Mouse (Mus musculus): ENCODE measurements around the gene Smoc1.

Gene Smoc1

GRCm38 (mm10) chr12:81024993-81025392 lies 1.6 kb upstream of the Smoc1 start:
- DNase-seq (ENCODE audit: low read depth) = no peak

GRCm38 (mm10) chr12:81026995-81027942 lies 661 bp downstream of the Smoc1 start:
- DNase-seq (ENCODE audit: low read depth) = no peak

- no peak for DNase-seq (ENCODE audit: low read depth)
Observed at GRCm38 (mm10) chr12:81028291-81028920, 1.8 kb downstream of the Smoc1 start.

GRCm38 (mm10) chr12:81029731-81030130 lies 3.1 kb downstream of the Smoc1 start:
- no peak for DNase-seq (ENCODE audit: low read depth)

GRCm38 (mm10) chr12:81031579-81031978 lies 5.0 kb downstream of the Smoc1 start:
- no peak for DNase-seq (ENCODE audit: low read depth)

- DNase-seq (ENCODE audit: low read depth) = no peak
Observed at GRCm38 (mm10) chr12:81033389-81034041, 6.9 kb downstream of the Smoc1 start.

GRCm38 (mm10) chr12:81034042-81034417 lies 7.4 kb downstream of the Smoc1 start:
- DNase-seq (ENCODE audit: low read depth) = no peak

GRCm38 (mm10) chr12:81035850-81036249 lies 9.2 kb downstream of the Smoc1 start:
- no peak for DNase-seq (ENCODE audit: low read depth)

GRCm38 (mm10) chr12:81043616-81044015 lies 17.0 kb downstream of the Smoc1 start:
- DNase-seq (ENCODE audit: low read depth) = no peak

- DNase-seq (ENCODE audit: low read depth) = no peak
Observed at GRCm38 (mm10) chr12:81046926-81047325, 20.3 kb downstream of the Smoc1 start.

- no peak for DNase-seq (ENCODE audit: low read depth)
Observed at GRCm38 (mm10) chr12:81049661-81050060, 23.1 kb downstream of the Smoc1 start.

GRCm38 (mm10) chr12:81055000-81055705 lies 28.5 kb downstream of the Smoc1 start:
- DNase-seq (ENCODE audit: low read depth) = no peak

GRCm38 (mm10) chr12:81055811-81056210 lies 29.2 kb downstream of the Smoc1 start:
- DNase-seq (ENCODE audit: low read depth) = no peak

- DNase-seq (ENCODE audit: low read depth) = no peak
Observed at GRCm38 (mm10) chr12:81057619-81058018, 31.0 kb downstream of the Smoc1 start.

- no peak for DNase-seq (ENCODE audit: low read depth)
Observed at GRCm38 (mm10) chr12:81058561-81058960, 32.0 kb downstream of the Smoc1 start.

GRCm38 (mm10) chr12:81061831-81062361 lies 35.3 kb downstream of the Smoc1 start:
- DNase-seq (ENCODE audit: low read depth) = no peak

- DNase-seq (ENCODE audit: low read depth) = no peak
Observed at GRCm38 (mm10) chr12:81063336-81063955, 36.8 kb downstream of the Smoc1 start.

- DNase-seq (ENCODE audit: low read depth) = no peak
Observed at GRCm38 (mm10) chr12:81074139-81074538, 47.5 kb downstream of the Smoc1 start.

- DNase-seq (ENCODE audit: low read depth) = no peak
Observed at GRCm38 (mm10) chr12:81074941-81075340, 48.3 kb downstream of the Smoc1 start.

- DNase-seq (ENCODE audit: low read depth) = no peak
Observed at GRCm38 (mm10) chr12:81077953-81078646, 51.5 kb downstream of the Smoc1 start.

GRCm38 (mm10) chr12:81080345-81080744 lies 53.7 kb downstream of the Smoc1 start:
- no peak for DNase-seq (ENCODE audit: low read depth)
